Mouse (Mus musculus) gastrocnemius, postnatal 14 days (tissue): Measurements from ENCODE around the gene Fam222b. TPM values are rescaled to one million over a fixed set of nuclear protein-coding genes. Genes with fewer than 3 reads are reported as not detected.
A peak's percentile ranks its signal among the peaks of the same experiment; 100 is the strongest.

Experiments
- DNase-seq: peaks from one replicate; pipeline ENCODE4 v3.0.0; 2021; ENCODE audit warnings: mixed read lengths
- intact Hi-C: fragments of 180-260 bp; cut with DNase I; formaldehyde crosslinking; loops from one replicate; pipeline ENCODE4 v1.15.1; 2025; ENCODE audit warnings: low total_unique reads
- total RNA-seq, 2 experiments: library from RNA; stranded (reverse); gene quantifications; 2 replicates each; pipeline ENCODE4 v1.2.3; 2021

Gene Fam222b
- total RNA-seq, 2 experiments from 2014 or later, result 6.5 to 7.4 TPM

DNA sequence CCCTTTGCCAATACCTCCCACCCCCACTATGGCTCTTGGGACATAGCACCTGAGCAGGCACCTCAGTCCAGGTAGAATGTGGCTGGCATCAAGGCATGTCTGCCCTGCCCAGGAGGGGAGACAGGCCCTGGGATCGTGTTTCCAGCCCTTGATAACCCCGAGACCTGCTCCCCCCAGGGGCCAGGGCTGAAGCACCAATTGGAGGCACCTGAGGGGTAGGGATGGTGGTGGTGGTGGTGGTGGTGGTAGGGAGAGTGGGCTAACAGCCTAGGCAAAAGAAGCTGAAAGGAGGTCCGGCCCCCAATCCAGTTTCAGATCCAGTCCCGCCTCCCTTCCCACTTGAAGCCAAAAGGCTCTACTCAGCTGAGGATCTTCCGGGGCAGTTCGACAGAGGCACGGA lies 65.1 kb downstream of the Fam222b start:
- intact Hi-C loops, result loop anchor here (5.0 kb wide), 1 partner anchor 102 kb away; no protein-coding TSS in a partner anchor
- no peak for DNase-seq

DNA sequence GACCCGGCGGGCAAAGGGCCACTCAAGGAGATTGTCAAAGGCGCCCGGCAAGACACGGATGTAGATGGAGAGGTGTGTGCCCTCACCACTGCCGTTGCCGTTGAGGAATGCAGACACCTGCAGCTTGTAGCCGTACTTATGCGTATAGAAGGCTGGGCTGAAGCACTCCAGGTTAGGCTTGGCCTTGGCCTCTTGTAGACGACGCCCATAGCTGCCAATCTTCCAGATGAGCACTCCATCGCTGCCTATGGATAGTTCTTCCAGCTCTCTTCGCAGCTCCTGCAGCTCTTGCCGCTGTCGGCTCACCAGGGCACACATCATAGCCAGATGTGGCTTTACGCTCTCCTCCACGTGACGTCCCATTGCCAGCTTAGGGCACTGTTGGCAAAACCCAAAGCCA lies 65.7 kb downstream of the Fam222b start:
- no peak for DNase-seq
- intact Hi-C loops, result no loop called here

DNA sequence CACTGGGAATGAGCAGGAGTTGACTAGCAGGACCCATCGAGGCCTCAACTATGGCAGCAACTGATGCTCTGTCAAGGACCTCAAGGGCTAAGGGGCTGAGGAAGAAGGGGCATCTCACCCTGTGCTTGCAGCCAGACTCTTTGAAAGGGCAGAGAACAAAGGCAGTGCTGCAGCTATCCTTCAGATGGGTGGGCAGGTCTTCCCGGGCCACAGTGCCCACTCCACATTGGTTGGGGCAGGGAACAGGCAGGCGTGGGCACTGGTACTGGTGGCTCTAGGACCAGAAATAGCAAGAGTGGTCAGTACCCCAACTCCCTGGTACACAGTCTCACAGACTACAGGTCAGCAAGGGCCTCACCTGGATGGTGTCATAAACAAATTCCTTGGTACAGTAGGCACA lies 66.2 kb downstream of the Fam222b start:
- DNase-seq, result no peak
- intact Hi-C loops, result no loop called here

DNA sequence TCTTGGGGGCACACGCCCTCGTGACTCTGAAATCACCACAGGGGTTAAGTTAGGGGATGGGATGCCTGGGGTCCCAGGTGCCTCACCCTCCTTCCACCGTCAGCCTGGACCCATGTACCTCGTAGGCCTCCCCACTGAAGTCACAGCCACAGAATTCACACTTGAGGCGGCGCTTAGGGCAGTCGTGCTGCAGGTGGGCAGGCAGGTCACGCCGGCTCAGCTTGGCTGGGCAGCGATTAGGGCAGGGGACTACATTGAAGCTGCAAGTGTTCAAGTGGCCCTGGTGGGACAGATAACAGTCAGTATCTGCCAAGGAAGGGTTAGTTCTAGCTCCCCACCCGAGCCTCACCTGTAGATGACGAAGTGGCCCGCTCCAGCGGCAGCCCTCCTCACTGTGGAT lies 66.7 kb downstream of the Fam222b start:
- DNase-seq, result no peak
- intact Hi-C loops, result no loop called here

DNA sequence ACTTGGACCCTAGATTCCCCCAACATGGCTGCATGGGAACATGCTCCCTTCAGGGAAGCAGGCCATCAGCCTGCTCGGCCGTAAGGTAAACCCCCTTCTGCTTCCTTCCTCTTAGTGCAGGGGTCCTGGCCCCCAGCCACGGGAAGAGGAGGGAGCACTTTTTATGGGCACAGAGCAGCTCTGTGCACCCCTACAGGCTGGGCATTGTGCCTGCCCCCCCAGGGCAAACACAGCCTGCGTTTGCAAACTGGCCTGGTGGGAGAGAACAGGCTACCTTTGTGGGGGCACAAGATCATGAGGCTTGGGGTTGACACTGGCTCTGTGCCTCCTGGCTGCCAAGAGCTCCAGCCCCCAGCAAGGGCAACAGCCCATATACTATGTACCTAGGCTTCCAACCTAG lies 67.5 kb downstream of the Fam222b start:
- intact Hi-C loops, result no loop called here
- peak; percentile 45 for DNase-seq

DNA sequence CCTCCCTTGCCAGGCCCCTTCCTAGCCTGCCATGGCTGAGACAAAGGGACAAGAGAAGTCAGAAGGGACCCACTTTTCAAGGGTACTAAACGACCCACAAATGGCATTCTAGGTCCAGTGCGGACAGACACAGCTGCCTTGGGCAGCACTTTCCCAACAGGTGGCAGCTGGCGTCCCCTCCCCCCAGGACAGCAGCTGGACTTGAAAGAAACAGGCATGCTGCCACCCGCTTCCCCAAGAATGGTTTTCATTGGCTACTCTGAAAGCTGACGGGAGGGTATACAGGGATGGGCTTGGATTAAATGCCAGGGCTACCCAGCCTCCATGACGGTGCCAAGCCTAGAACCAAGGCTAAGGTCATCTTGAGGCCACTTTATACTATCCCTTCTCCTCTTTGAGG lies 68.0 kb downstream of the Fam222b start:
- peak; percentile 77 for DNase-seq

DNA sequence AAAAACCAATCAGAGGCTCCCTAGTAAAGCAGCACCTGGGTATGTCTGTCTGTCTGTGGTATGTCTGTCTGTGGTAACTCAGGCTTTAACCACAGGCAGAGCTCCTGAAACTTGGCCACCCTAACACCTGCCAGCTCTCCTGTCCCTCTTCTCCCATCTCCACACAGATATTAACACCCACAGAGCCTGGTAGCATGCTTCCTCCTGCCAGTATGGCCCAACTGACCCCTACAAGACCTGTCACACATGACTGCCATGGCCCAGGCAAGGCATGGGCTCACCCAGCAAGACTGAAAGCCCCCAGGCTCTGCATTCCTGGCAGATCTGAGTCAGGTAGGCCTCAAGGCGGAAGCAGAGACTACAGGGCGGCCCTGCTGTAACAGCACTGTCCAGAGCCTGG lies 68.6 kb downstream of the Fam222b start:
- intact Hi-C loops, result no loop called here
- no peak for DNase-seq

More for the DNA sequence above, 68.0 kb downstream of the Fam222b start:
- intact Hi-C loops, result no loop called here

DNA sequence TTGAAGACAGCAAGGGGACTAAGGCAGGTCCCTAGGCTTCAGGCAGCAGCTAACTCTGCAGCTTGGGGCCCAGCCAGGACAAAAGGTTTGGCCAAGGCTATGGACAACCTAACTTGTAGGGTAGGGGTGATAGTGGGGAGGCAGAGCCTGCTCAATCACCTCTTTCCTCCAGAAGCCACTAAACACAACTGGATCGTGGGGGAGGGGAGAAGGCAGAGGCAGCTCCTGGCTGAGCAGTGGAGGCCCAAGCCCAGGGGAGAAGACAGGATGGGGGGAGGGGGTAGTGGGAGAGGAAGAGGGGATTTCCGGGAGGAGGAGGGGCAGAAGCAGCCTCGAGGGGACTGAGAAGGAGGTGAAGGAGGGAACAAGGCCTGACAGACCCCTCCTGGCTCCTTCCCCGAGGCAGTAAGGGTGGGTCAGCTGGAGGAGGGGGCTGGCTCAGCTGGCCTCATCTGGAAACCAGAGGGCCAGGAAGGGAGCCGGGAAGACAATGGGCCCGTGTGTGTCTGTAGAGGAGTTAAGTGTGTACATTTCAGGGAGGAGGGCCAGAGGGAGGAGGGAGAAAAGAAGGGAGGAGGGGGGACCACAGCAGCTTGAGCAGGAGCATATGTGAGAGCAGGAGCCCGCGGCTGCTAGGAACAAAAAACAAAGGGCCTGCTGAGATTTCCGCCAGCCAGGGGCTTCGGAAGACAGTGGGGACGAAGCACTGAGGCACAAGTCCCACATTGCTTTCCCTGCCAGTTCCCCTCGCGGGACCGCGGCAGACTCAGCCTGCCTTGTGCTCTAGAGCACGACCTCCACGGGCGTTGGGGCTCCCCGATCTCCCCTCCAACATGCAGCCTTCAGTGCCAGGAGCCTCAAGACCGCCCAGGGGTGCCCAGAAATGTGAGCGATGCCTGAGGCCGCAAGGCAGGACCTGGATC lies 69.5 kb downstream of the Fam222b start:
- intact Hi-C loops, result no loop called here
- DNase-seq, result peak; percentile 73

DNA sequence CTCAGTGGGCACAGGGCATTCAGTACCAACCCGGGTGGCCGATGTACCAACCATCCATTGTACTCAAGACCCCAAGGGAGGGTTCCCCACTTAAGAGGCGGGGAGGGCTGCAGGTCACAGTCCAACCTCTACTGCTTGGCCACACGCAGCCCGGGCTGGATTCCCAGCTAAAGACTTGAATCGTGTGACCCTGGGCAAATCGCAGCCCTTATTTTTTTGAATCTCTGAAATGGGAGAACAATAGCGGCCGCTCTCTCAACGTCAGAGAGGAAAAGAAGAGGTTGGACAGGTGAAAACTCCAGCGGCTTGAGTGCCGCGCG lies 70.1 kb downstream of the Fam222b start:
- intact Hi-C loops, result no loop called here
- DNase-seq, result no peak

DNA sequence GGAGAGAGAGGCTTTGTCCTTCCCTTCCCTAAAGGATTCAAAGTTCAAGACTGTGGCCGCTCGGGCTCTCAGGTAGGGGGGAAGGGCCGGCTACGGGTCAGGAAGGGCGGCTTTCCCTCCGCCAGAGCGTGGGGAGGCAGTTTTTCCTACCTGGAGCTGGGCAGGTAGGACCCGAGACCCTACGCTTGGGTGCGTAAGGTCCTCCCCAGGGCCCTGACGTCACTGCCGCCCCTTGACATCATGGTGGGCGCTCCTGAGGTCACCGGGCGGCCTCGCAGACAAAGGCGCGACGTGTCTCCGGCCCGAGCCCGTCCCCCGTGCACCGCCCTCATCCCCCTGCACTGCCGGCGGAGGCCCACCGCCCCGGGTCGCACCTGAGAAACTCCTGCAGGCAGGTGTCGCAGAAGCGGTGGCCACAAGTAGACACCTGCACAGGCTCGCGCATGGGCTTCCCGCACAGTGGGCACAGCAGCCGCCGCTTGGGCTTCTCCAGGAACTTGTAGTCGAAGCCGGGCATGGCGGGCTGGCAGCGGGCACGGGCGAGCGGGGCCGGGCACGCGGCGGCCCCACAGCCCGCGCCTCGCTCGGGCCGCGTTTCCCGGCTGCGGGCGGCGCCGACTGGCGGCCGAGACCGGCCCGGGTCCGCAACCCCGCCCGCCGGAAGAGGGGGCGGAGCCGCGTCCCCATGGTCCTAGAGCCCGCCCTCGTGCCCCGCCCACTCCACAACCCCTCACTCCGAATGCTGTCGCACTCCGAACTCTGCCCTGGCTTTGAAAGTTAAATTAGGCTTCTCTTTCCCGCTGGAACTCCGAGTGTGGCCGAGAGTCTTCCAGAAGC lies 70.7 kb downstream of the Fam222b start, which contains the start of gene Traf4:
TSS of gene Traf4 (minus strand) at position 666 of the 837 bp plus-strand sequence.
- intact Hi-C loops, result no loop called here
- DNase-seq, result peak; percentile 87

DNA sequence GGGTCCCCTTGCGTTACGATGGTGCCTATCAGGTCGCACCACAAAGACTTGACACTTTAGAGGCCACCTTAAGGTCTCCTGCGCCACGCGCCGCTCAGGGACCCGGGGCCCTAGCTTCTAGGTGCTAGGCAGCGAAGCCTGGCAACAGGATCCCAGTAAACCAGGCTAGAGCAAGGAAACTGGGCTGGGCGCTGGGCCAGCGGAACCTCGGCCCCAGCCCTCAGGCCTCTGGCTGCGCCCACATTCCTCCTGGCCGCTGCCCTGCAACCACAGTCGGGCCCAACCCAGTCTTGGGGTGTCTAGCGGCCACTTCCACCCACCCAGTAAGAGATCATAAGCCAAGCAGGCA lies 71.3 kb downstream of the Fam222b start:
- peak; percentile 58 for DNase-seq
- intact Hi-C loops, result no loop called here

DNA sequence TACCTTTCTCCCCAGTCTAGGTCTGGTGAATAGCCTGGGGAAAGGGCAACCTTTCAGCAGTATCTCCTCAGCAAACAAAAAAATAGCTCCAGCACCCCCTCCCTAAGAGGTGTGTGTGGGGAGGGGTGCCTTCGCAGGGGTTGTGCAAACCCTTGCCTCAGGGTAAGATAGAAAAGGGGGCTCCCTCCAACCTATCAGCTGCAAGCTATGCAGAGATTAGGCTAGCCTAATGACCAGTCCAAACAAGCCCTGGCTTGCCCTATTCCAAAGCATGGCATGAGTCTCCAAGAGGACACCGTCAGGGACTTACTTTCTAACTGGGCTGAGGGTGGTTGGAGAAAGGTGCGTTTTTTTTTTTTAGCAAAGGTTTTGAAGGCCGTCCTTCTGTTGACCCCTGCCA lies 71.7 kb downstream of the Fam222b start:
- DNase-seq, result no peak
- intact Hi-C loops, result no loop called here

DNA sequence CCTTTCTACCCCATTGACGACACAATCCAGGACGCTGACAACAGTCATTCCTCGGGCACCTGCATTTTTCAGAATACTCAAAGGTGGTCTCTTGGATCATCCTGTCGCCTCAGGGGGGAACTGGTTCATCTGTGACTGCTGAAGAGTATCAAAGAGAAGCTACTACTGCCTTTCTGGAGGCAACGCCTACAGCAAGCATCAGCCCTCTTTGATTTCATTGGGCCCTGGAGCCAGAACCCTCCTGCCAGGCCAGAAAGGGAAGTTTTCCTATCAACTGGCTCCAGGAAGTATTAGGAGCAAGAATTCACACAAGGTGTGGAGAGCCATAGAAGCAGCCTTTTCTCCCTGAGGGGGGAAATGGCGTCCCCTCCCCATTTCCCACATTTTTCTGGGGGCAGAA lies 72.2 kb downstream of the Fam222b start:
- no peak for DNase-seq
- intact Hi-C loops, result no loop called here

DNA sequence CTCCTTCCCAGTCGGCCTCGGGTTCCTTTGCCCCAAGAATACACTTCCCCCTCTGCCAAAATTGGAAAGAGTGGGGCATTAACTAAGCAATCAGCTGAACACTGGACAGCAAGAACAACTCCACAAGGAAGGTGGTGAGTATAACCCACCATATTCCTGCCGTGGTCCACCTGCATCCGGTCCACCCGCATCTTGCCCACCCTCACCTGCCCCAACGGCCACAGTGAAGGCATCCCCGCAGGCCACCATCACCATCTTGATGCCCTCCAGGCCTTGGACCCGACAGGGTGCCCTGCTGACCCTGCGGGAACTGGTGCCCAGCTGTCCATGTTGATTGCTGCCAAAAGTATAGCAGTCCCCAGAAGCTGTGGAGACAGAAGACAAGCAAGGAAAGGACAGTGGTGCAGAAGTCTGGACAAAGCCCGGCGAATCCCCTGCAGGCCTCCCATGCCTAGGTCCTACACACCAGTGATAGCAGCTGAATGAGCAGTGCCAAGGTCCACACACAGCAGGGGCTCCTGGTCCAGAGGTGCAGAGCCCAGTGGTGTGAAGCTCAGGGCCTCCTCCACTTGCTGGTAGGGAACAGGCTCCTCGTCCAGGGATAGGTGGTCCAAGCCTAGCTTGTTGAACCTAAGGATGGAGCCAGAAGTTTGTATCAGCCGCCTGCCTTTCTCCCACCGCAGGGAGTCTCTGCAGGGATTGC lies 72.9 kb downstream of the Fam222b start:
- no peak for DNase-seq
- intact Hi-C loops, result no loop called here

DNA sequence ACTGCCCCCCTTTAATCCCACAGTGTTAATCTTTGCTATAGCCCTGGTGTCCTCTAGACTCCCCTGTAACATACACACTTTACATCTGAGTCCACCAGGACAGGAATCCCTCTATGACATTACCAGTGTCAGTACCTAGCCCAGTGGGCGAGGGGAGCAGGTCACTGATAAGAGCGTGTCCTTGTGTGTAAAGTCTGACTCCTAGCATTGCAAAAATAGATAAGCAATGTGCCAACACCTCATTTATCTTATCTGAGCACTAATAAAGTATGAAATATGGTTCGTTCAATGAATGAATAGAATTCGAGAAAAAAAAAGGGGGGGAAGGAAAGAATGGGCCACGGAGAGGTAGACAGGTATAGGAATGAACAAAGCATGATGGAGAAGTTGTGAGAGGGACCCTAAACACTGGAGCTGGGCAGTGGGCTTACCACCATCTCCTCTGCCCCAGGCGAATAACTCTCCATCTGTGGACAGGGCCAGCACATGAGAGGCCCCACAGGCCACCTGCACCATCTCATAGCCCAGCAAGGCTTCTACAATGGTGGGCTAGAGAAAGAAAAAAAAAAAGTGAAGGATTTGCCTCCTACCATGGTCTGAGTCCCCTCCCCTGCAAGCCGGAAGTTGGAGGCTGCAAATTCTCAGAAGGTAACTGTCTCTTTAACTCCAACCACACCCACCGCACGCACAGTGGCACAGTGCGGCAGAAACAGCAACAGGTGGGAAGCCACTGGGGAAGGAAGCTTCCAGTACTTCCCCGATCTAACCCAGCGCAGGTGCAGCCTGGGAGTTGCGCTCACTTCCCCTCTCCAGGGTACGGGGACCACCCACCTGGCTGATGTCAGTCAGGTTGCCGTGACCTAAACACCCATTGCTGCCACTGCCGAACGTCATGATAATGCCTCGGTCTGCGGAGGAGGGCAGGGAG lies 74.3 kb downstream of the Fam222b start:
- intact Hi-C loops, result no loop called here
- DNase-seq, result no peak

DNA sequence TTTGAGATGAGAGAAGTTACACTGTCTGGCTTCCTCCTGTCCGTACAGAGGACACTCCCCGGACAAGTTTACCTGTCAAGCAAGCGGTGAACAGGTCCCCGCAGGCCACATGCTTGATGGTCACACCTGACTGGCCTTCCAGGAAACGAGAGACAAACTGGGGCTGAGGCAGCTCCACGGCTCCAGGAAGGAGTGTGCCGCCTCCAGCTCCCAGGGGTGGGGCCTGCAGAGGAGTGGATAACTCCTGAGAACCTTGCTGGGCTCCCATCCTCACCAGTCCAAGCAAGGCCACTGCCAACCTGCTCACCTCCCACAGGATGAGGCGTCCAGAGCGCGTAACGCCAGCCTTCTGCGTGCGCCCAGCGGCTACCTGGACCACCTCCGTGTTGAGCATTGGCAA lies 75.8 kb downstream of the Fam222b start:
- intact Hi-C loops, result no loop called here
- no peak for DNase-seq

DNA sequence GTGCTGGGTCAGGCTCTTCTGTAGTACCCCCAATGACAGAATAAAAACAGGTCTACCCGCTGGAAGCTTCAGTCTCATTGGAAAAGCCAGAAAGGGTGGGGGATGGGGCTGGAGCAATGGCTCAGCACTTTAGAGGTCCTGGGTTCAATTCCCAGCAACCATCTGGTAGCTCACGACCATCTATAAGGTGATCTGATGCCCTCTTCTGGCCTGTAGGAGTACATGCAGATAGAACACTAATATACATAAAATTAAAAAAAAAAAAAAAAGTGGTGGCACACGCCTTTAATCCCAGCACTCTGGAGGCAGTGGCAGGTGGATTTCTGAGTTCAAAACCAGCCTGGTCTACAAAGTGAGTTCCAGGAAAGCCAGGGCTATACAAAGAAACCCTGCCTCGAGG lies 76.9 kb downstream of the Fam222b start:
- intact Hi-C loops, result no loop called here
- no peak for DNase-seq

DNA sequence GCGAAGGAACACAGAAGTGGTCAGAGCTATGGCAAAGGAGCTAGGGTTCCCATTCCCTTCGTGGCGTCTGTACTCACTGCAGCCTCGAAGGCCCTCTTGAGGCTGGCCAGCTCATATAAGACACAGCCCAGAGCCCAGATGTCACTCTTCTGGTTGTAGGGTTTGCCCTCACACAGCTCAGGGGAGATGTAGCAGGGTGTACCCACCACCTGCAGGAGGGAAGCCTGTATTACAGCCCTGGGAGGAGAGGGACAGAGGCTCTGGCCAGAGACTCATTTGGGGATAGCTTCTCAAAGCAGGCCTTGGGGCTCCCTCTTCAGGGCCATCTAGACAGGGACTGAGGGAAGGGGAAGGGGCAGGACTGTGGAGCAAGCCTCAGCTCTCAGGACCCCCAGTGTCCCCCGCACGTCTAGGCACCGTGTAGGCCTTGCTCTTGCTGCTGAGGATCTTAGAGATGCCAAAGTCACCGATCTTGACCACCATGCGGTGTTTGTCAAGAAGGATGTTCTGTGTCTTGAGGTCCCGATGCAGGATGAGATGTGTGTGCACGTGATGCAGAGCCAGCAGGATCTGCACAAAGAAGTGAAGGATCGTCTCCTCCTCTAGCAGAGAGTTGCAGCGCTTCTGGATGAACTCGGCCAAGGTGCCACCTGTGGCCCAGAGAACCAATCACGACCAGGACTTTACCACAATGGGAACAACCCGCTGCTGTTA lies 77.7 kb downstream of the Fam222b start:
- no peak for DNase-seq
- intact Hi-C loops, result no loop called here
